ENCODE assay signal across 8 mouse cellular contexts in the genomic region with DNA sequence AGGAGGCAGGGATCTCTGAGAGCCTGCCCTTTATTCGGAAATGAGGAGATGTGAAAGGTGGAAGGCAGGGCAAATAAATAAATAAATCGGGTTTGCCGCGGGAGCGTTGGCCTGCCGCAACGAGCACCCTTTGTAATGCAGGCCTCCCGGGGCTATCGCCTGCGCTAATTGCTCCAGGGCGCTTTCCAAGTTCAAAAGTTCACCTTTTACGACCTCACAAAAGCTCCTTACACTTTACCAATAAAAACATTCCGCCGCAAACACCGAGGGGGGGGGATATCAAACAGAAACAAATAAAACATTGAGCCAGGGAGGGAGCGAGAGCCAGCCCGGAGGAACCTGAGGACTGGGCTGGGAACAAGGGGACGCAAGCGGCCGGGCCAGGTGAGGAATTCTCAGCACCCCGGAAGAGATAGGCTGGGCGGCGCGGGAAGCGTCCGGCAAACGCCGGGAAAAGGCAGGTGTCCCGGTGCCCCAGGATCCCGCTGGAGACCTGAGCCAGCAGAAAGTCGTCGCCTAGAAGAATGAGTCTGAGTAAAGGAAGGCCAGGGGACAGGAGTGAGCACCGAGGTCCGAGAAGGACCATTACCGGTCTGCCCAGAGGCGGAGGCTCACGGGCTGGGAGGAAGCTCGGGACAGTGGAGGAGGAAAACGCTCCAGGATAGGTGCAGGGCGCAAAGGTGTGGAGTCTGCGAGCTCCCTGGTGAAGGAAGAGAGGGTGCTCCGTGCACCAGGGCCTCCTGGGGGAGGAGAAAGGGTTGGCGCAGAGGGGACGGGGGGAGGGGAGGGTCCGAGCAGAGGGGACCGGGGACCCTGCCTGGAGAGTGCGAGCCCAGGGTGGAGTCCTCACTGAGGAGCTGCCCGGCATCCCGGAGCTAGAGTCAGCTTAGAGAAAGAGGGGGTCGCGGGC. TPM values are rescaled to one million over a fixed set of nuclear protein-coding genes. Genes with fewer than 3 reads are reported as not detected.
DNase-seq lines count a peak whose midpoint lies in the region; ATAC-seq lines count a peak whose summit lies in the region.

No protein-coding gene starts in this region.

- under 1% methylated on average over 51 of the region's 51 CpGs for WGBS in limb, embryonic 11.5 days
- WGBS in midbrain, embryonic 15.5 days: under 1% methylated on average over 46 of the region's 51 CpGs

- no peaks in the 10 kb centered on the region for H3K36me3 ChIP-seq in limb, embryonic 11.5 days (ENCODE audit: control insufficient read depth, insufficient read depth, low read length)
- H3K36me3 ChIP-seq in midbrain, embryonic 15.5 days (replicated peaks): no peaks in the 10 kb centered on the region

- H3K27ac ChIP-seq in limb, embryonic 11.5 days (replicated peaks; ENCODE audit: low read depth, low read length): no peak overlapping the region
- H3K27ac ChIP-seq in midbrain, embryonic 15.5 days: 0 out of 2 replicates have a peak overlapping the region, but pooled peaks have one; percentile 3

- peak overlapping the region; percentile 64 for H3K9ac ChIP-seq in limb, embryonic 11.5 days (ENCODE audit: low read length)
- peak overlapping the region; percentile 74 for H3K9ac ChIP-seq in midbrain, embryonic 15.5 days

- H3K4me1 ChIP-seq in limb, embryonic 11.5 days (ENCODE audit: control insufficient read depth, insufficient read depth, low read length): no peaks in the 10 kb centered on the region
- H3K4me1 ChIP-seq in midbrain, embryonic 15.5 days: peaks cover 20% of the 10 kb centered on the region

- H3K4me2 ChIP-seq in limb, embryonic 11.5 days (ENCODE audit: low read depth, severe bottlenecking): peak overlapping the region; percentile 98
- H3K4me2 ChIP-seq in midbrain, embryonic 15.5 days: peak overlapping the region; percentile 98

- ATAC-seq in limb, embryonic 11.5 days (ENCODE audit: insufficient number of reproducible peaks, low FRiP score, low TSS enrichment, low read depth): peak; percentile 62
- ATAC-seq in midbrain, embryonic 15.5 days (replicated peaks): peak; percentile 78
- ATAC-seq in erythroid progenitor cell, adult 5-6 weeks (replicated peaks; ENCODE audit: low FRiP score, poor library complexity, severe bottlenecking): no peak

- H3K27me3 ChIP-seq in limb, embryonic 11.5 days (ENCODE audit: control insufficient read depth, insufficient read depth, low read length): no peaks in the 10 kb centered on the region
- H3K27me3 ChIP-seq in midbrain, embryonic 15.5 days (replicated peaks): peaks cover 9% of the 10 kb centered on the region

- peak; percentile 61 for DNase-seq in embryo, embryonic 10 days (ENCODE audit: low spot score)
- DNase-seq in embryo, embryonic 9.5 days (ENCODE audit: extremely low spot score): no peak
- DNase-seq in CD4-positive helper T cell, adult 2 months (ENCODE audit: low read depth, low spot score): peak; percentile 29
- peak; percentile 52 to 58 for DNase-seq in cerebellum, postnatal 25 days
- peak; percentile 32 for DNase-seq in heart, postnatal 4 days
- DNase-seq in limb, embryonic 11.5 days (ENCODE audit: low spot score): peak; percentile 65

- H3K9me3 ChIP-seq in limb, embryonic 11.5 days (ENCODE audit: control insufficient read depth, low read length): no peaks in the 10 kb centered on the region
- no peaks in the 10 kb centered on the region for H3K9me3 ChIP-seq in midbrain, embryonic 15.5 days

- H3K4me3 ChIP-seq in limb, embryonic 11.5 days (ENCODE audit: low read depth, low read length): peak overlapping the region; percentile 81
- peak overlapping the region; percentile 61 for H3K4me3 ChIP-seq in midbrain, embryonic 15.5 days

RNA-seq across cellular contexts. Expression of a gene that starts 2.1 kb away (rescaled TPM):
- 1 to 10 TPM; 2.1 to 2.6 TPM for total RNA-seq in heart, postnatal 4 days (2021)
- 1.3 TPM in 2 replicates for polyA plus RNA-seq in limb, embryonic 11.5 days (2014; fragmentation: Nextera tagmentation; extraction: Ambion mirVana)
- 1.6 and 1.8 TPM in 2 replicates for polyA plus RNA-seq in midbrain, embryonic 15.5 days (2015; fragmentation: Nextera tagmentation; extraction: Ambion mirVana)
- total RNA-seq in erythroid progenitor cell, adult 5-6 weeks (2015; ENCODE audit: low replicate concordance): 0.84 TPM in 1 of 2 replicates, not detected in the other
- total RNA-seq in erythroid progenitor cell, adult 5-6 weeks (2017; ENCODE audit: low replicate concordance): 0.13 TPM in 1 of 2 replicates, not detected in the other

RNA-seq across cellular contexts. Expression of a gene that starts 6.4 kb away (rescaled TPM):
- total RNA-seq in heart, postnatal 4 days (2021): 10 to 100 TPM; 18.3 to 18.5 TPM
- polyA plus RNA-seq in limb, embryonic 11.5 days (2014; fragmentation: Nextera tagmentation; extraction: Ambion mirVana): 2.7 and 3.4 TPM in 2 replicates
- polyA plus RNA-seq in midbrain, embryonic 15.5 days (2015; fragmentation: Nextera tagmentation; extraction: Ambion mirVana): 3.6 and 4.6 TPM in 2 replicates
- 1.8 TPM in 1 of 2 replicates, not detected in the other for total RNA-seq in erythroid progenitor cell, adult 5-6 weeks (2015; ENCODE audit: low replicate concordance)
- total RNA-seq in erythroid progenitor cell, adult 5-6 weeks (2017; ENCODE audit: low replicate concordance): not detected in 2 replicates

Comparison
In these comparisons a context has a peak if more than half of its experiments do, and no peak if none do; other contexts are left out.
1. RNA of a gene that starts 6.4 kb away (total RNA-seq): 18.3 to 18.5 TPM in heart, postnatal 4 days; 1.8 TPM in erythroid progenitor cell, adult 5-6 weeks; every median in the first group is over 4 times any median in the second.